Mouse (Mus musculus) B cell, adult 2 months (primary cell): ENCODE data around the gene Mvb12a.
A peak's percentile ranks its signal among the peaks of the same experiment; 100 is the strongest.

Experiments
- DNase-seq, 2 experiments: peaks; one replicate each; pipeline ENCODE4 v3.0.0; 2022

Mvb12a gene

DNA sequence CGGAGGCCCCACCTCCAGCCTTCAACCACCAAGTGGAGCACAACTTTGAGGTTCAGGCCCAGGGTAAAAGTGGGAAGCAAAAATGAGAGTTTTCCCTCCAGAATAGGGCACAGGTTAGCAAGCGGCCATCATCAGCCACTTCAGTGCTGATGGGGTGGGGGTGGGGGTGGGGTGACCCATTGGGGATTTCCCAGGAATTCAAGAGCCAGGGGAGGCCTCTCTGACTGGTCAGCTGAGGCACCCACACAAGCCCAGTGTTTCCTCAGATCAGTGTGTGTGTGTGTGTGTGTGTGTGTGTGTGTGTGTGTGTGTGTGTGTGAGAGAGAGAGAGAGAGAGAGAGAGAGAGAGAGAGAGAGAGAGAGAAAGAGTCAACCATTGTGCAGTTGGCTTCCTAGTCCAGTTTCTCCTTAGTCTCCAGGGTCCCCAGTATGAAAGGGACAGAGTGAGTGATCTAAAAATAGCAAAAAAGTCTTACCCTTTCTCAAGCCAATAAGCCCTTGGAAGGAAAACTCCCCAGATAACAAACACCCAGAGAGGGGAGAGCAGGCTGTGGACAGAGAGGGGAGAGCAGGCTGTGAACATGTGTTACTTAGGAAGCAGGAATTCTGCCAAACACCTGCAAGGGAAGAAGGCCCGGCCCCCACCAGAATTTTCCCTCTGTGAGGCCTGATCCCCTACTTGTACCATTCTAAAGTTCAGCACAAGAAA lies 15.4 kb upstream of the Mvb12a start:
- DNase-seq: no peak

DNA sequence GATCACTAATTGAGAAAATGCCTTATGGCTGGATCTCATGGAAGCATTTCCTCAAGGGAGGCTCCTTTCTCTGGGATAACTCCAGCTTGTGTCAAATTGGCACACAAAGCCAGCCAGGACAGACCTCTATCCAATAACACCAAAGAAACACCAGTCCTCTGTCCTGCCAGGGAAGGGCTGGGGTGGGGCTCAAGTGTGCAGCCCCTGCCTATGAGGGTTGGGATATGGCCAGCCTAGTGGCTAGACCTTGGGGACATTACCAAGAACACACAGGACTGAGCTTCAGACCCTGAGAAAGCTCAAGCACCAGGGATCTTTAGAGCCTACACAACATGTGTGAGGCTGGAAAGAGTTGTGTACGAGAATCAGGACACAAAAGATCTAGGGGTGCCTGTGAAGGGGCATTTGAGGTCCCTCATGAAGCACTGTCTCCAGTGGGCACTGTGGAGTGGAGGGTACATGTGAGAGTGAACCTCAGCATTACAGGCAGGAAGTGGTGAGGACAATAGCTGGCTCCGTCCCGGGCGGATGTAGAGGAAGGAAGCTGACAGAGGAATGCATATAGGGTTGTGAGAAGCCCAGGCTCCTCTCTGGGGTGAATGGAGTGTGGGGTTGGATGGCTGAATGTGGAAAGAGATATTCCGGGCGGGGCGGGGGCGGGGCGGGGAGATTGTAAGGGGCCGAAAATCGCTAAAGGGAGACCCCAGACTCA lies 14.2 kb upstream of the Mvb12a start:
- DNase-seq: no peak

DNA sequence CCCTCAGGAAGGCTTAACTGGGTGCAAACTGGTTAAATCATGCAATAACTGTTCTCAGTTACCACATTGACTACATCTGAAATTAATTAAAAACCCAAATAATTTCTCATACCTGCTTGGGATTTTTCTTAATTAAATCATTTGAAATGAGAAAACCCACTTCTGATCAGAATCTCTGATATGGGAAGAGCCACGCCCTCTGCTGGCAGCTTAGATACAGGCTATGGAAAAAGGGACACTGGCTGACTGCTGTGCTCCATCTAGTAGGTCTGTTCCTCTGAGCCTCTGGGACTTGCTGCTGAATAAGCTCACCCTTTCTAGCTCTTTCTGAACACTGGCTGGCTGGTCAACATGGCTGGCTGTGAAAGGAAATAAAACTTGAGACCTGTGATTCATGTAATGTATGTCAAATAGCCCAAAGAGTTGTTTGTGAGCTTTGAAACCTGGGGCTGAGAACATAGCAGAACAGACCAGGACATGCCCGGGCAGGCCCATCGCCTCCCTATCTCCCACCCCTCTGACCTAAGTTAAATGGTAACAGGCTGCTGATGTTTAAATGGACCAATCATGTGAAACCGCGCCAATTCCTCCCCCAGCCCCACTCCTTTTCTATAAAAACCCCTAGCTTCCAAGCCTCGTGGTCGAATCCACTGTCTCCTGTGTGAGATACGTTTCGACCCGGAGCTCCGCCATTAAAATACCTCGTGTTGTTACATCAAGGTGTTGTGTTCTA lies 11.8 kb upstream of the Mvb12a start:
- DNase-seq: peak; percentile 18 to 27

DNA sequence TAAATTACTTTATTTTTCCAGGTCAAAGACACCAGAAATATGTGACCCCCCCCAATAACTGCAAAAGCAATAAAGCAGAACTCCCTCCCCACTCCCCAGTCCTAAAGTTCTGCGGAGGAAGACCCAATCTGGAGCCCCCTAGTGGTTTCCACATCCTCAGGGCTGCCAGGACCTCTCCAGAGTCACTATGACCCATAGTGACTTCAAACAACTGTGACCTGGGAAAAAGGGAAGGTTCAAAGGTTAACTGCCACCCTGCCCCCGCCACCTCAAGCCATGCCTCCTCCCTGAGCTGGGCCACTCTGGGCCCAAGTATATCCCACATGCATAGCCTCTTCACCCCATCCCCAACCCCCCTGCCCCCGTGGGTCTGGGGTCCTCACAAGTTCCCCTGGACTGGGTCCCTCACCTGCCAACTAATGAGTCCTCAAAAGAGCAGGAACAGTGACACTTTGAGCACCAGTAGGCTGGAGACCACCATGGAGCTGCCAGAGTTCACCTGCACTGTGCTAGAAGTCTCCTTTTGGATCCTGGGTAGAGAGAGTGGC lies 8.4 kb upstream of the Mvb12a start:
- DNase-seq: no peak

- DNase-seq: no peak
Measured at GRCm38 (mm10) chr8:71535663-71536062, 7.1 kb upstream of the Mvb12a start.

DNA sequence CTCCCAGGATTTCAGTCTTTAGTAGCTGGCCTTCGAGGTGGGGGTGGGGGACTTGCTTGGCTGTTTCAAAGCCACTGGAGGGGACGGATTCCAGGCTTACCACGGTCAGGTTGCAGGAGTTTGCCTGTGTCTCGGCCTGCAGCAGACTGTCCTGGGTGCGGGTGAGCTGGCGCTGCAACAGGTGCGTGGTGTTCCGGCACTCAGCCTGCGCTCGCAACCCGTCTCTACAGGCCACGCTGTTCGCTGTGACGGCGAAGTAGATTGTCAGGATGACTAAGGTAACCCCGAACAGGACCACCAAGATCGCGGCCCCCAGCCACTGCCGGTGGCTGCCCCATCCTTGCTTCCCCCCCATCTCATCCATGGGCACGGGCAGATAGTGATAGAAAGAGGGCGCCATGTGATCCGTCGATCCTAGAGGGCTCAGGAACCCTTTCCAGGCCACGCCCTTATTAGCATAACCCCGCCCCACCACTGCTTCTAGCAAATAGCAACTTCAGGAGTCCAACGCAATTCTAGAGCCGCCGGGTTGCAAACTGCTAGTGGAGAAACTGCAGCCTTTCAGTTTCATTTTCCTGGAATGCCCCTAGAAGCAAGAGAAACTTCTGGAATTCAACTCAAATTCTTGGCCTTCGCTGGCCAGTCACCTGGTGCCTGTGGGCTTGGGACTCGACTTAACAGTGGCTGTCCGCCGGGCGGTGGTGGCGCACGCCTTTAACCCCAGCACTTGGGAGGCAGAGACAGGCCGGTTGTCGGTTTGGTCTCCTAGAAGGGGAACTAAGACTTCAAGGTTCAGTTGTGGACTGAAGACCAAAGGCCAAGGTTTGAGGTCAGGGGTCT lies 5.5 kb upstream of the Mvb12a start, which contains the start of gene Bst2:
Gene Bst2 (minus strand): TSS at position 429 of the 840 bp plus-strand sequence.
- peak; percentile 85 to 87 for DNase-seq

- no peak for DNase-seq
Measured at GRCm38 (mm10) chr8:71543755-71544154, 1.0 kb downstream of the Mvb12a start.

- no peak for DNase-seq
Measured at GRCm38 (mm10) chr8:71545053-71545452, 2.3 kb downstream of the Mvb12a start.

DNA sequence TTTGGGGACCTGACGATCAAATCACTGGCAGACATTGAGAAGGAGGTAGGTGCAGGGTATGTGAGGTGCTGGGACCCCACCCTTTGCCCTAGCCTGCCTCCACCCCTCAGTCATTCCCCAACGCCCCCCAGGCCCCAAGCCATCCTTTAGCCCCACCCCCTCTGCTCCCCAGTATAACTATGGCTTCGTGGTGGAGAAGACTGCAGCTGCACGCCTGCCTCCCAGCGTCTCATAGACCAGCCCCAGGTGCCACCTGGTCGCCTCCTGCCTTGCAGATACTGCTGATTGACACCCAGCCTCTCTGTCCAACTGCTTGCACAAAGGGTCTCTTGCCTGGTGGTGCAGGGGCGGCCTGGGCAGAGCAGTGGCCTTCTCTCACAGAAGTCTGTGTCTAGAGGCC lies 4.9 kb downstream of the Mvb12a start:
- no peak for DNase-seq

GRCm38 (mm10) chr8:71550754-71551153 lies 8.0 kb downstream of the Mvb12a start:
- no peak for DNase-seq

DNA sequence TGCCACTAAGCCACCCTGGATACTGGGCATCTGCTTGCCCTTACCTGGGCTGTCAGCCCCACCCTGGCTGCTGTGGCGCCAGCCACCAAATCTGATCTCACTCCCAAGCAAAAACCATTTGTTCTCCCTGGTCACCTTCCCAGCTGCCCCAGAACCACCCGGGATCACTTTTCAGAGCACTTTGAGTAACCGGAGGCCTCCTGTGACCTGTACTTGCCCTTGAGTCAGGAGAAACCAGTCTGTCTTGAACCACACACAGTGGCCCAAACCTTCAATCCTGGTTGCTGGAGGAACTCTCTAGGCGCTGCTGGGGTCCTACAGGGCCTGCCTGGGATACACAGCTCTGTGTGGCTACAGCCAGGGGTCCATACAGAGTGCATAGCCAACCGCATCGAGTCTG lies 10.0 kb downstream of the Mvb12a start:
- DNase-seq: no peak

- DNase-seq: no peak
Measured at GRCm38 (mm10) chr8:71554001-71554400, 11.3 kb downstream of the Mvb12a start.

DNA sequence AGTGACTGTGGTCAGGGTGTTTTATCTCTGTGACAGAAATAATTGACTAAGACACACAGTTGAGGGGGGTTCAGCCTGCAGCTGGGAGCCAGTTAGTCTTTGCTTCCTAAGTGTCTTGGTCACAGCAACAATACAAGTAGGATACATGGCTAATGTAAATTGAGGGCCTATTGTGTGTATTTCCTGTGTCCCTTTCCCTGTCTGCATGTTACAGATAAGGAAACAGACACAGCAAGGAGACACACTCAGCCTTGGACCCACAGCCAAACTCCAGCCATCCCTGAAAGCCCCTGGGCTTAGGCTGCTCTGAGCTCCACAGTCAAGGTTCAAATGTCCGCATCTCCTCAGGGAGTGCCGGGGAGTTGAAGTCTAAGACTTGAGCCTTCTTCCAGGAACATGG lies 11.9 kb downstream of the Mvb12a start:
- DNase-seq: no peak

DNA sequence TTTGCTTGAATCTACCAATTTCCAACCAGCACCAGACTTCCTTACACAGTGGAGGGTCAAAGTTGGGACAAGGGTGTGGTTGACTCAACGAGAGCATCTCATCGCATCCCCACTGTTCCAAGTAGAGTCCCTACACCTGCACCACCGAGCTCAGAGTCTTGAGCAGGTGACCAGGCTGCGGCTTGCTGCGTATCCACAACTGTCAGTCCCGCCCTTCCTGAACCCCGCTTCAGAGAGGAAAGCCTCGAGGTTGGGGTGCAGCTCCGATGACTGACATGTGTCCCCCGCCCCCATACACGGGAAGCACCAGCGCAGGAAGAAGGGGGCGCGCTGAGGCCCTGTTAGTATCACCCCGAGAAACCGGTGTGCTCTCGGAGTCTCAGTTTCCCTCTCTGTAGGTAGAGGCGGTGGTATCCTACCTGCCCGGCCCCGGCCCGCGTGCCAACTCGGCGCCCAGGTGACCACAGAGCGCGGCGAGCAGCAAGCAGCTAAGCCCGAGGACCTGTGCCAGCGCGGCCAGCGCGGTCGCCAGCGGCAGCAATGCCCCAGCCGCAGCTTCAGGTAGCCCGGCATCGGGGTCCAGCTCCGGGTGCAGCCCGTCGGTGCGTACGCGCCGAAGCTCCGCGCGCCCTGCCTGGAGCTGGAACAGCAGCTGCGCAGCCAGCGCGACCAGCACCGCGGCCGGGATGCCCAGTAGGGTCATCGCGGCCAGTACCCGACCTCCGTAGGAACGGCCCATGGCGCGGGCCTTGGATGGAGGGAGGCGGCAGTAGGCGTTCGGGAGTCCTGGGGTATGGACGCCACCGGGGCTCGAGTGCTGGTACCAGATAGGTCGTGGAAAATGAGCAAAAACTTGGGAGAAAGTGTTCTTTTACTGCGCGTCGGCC lies 15.6 kb downstream of the Mvb12a start, which contains the start of gene Tmem221:
Gene Tmem221 (minus strand): TSS at position 801 of the 887 bp plus-strand sequence.
- no peak for DNase-seq

DNA sequence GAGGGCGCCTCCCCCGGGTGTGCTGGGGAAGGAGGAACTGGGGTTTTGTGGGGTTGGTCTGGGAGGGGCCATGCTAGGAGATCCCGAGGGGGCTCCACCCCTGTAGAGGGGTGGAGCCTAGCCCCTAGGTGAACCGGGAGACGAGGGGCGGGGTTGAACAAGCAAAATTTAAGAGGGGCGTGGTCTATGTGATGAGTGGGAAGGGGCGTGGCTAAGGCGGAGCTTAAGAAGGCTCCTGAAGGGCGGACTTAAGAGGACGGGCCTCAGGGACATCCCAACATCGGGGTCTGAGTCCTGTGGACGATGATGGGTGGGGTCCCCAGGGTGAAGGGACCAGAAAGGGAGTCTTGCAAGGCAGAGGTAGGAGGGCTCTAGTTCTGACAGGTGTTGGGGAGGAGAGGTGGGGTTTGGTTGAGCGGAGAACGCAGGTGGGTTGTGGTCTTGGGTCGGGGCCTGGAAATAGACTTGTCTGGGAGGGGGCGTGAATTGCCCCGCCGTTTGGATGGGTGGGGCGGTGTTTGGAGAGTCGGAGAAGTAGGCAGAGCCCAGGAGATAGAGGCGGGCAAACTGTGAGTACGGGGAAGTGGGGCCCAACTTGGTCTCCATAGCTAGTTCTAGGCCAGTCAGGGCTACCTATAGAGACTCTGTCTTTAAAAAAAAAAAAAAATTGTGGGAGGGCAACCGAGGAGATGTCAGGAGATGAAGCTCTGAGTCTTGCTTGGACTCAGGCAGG lies 16.4 kb downstream of the Mvb12a start:
- DNase-seq: peak; percentile 78 to 79

DNA sequence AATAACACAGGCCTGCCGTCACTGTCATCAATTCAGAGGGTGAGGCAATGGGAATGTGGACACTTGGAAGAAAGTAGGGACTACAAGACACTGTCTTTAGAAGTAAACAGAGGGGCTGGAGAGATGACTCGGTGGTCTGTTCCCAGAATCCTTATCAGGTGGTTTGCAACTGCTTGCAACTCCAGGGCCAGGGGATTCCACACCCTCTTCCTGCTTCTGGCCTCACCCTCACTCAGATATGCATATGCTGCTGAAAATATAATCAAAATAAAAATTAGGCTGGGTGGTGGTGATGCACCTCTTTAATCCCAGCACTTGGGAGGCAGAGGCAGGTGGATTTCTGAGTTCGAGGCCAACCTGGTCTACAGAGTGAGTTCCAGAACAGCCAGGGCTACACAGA lies 17.3 kb downstream of the Mvb12a start:
- DNase-seq: no peak

DNA sequence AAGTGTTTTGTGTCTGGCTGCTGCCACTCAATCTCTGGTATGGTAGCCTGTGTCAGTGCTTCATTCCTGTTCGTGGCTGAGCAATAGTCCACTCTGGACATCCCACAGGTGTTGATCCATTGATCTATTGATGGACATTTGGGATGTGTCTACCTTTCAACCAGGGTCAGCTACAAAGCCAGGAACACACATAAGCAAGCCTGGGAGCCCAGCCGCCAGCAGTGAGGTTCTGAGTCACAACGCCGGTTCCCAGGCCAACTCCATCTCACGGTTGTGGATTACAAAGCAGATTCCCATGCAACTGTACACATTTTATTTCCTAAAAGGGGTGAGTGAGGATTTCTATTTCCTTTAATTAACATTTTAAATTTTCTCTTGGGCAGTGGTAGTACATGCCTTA lies 18.0 kb downstream of the Mvb12a start:
- DNase-seq: no peak

DNA sequence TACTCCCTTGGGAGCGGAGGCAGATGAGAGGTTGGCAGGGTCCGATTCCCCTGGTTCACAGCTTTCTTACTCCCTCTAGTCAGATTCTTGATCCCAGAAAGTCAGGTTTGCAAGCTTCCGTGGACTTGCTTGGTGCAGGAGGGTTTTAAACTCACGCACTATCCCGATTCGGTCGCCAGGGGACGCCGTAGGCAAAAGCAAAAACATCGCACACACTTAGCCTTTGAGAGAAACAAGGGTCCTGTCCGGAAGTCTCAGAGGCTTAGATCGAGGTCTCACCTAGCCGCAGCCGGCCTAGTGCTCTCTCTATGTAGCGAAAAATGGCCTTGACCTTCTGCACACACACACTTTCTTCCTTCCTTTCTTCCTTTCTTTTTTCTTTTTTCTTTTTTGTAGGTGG lies 18.7 kb downstream of the Mvb12a start:
- DNase-seq: peak; percentile 78 to 81

- DNase-seq: peak; percentile 88 to 91
Measured at GRCm38 (mm10) chr8:71562751-71563150, 20.0 kb downstream of the Mvb12a start.

- DNase-seq: peak in 1 of 2 experiments; percentile 21
Measured at GRCm38 (mm10) chr8:71563992-71564391, 21.3 kb downstream of the Mvb12a start.

- DNase-seq: no peak
Measured at GRCm38 (mm10) chr8:71566501-71566900, 23.8 kb downstream of the Mvb12a start, which contains the start of gene Nxnl1. Gene Nxnl1, minus strand, starts transcription at chr8:71566601.
